Mouse (Mus musculus) liver, embryonic 12.5 days (tissue): ENCODE measurements at regions not wholly inside any gene's neighbourhood (a gene's known extent, or its start where the extent isn't known, plus 50 kb on each side); places are given as distances from the start of the nearest gene placed in this dataset.

Experiments used
- ATAC-seq: fragments of 200-750 bp; cut with Nextera tagmentation; 2 replicates; pipeline ENCODE4 v1.8.0; 2017; ENCODE audit warnings: moderate number of reproducible peaks, mild to moderate bottlenecking, moderate library complexity
- H3K27ac ChIP-seq: fragments of 300-500 bp; sonication (generic); 2 replicates; pipeline ENCODE4 v1.5.1; 2016; ENCODE audit warnings: mild to moderate bottlenecking
- H3K27me3 ChIP-seq: fragments of 300-500 bp; sonication (generic); replicated peaks from 2 replicates; pipeline ENCODE4 v1.6.1; 2016; ENCODE audit warnings: mild to moderate bottlenecking, moderate library complexity
- H3K36me3 ChIP-seq: fragments of 300-500 bp; sonication (generic); 2 replicates; pipeline ENCODE4 v1.6.1; 2016; ENCODE audit warnings: mild to moderate bottlenecking, moderate library complexity
- H3K4me1 ChIP-seq: fragments of 300-500 bp; sonication (generic); 2 replicates; pipeline ENCODE4 v1.6.1; 2016
- H3K4me2 ChIP-seq: fragments of 300-500 bp; sonication (generic); 2 replicates; pipeline ENCODE4 v1.6.1; 2016; ENCODE audit warnings: mild to moderate bottlenecking, moderate library complexity
- H3K4me3 ChIP-seq: fragments of 300-500 bp; sonication (generic); 2 replicates; pipeline ENCODE4 v1.5.1; 2016; ENCODE audit warnings: mild to moderate bottlenecking, moderate library complexity
- H3K9ac ChIP-seq: fragments of 300-500 bp; sonication (generic); 2 replicates; pipeline ENCODE4 v1.6.1; 2016; ENCODE audit warnings: mild to moderate bottlenecking, moderate library complexity
- H3K9me3 ChIP-seq: fragments of 300-500 bp; sonication (generic); replicated peaks from 2 replicates; pipeline ENCODE4 v1.6.1; 2016; ENCODE audit warnings: mild to moderate bottlenecking, moderate library complexity
- WGBS: fragments of 180-500 bp; shearing (Covaris S2); methylation state at CpG from one replicate; pipeline ENCODE4 v1.1.7; 2016; ENCODE audit not compliant: insufficient replicate concordance; 5-methylcytosine and 5-hydroxymethylcytosine counted together

GRCm38 (mm10) chr8:64399554-64399953, 193.5 kb upstream of the Tll1 start:
- Histone ChIP-seq H3K27ac (no peak overlapping the region), H3K4me1 (no peaks in the 10 kb centered on the region), H3K9me3 (no peaks in the 10 kb centered on the region), H3K4me2 (no peak overlapping the region), H3K9ac (no peak overlapping the region), H3K36me3 (no peaks in the 10 kb centered on the region), H3K4me3 (no peak overlapping the region), H3K27me3 (no peaks in the 10 kb centered on the region)
- WGBS, result 68% methylated on average over 3 of the region's 3 CpGs
- ATAC-seq, result no peak

- Histone ChIP-seq H3K36me3 (no peaks in the 10 kb centered on the region), H3K4me1 (no peaks in the 10 kb centered on the region), H3K27me3 (no peaks in the 10 kb centered on the region), H3K27ac (no peak overlapping the region), H3K4me3 (no peak overlapping the region), H3K9ac (no peak overlapping the region), H3K4me2 (no peak overlapping the region), H3K9me3 (no peaks in the 10 kb centered on the region)
- no peak for ATAC-seq
- WGBS, result 65% methylated on average over 4 of the region's 4 CpGs
Measured at GRCm38 (mm10) chr8:64397876-64398275, 191.8 kb upstream of the Tll1 start.

- Histone ChIP-seq H3K27ac (no peak overlapping the region), H3K4me2 (no peak overlapping the region), H3K36me3 (no peaks in the 10 kb centered on the region), H3K4me1 (no peaks in the 10 kb centered on the region), H3K4me3 (no peak overlapping the region), H3K27me3 (no peaks in the 10 kb centered on the region), H3K9ac (no peak overlapping the region), H3K9me3 (no peaks in the 10 kb centered on the region)
- 66% methylated on average over 5 of the region's 5 CpGs for WGBS
- no peak for ATAC-seq
Measured at GRCm38 (mm10) chr8:64395816-64396215, 189.7 kb upstream of the Tll1 start.

- no peaks in the 10 kb centered on the region for H3K27me3 ChIP-seq
- no peak overlapping the region for H3K4me2 ChIP-seq
- no peaks in the 10 kb centered on the region for H3K4me1 ChIP-seq
- no peak overlapping the region for H3K27ac ChIP-seq
- ATAC-seq, result no peak
- no peak overlapping the region for H3K4me3 ChIP-seq
- H3K36me3 ChIP-seq, result no peaks in the 10 kb centered on the region
- no peaks in the 10 kb centered on the region for H3K9me3 ChIP-seq
- H3K9ac ChIP-seq, result no peak overlapping the region
- WGBS, result 59% methylated on average over 5 of the region's 5 CpGs
Measured at GRCm38 (mm10) chr8:64389488-64389887, 183.4 kb upstream of the Tll1 start.

- no peak overlapping the region for H3K4me3 ChIP-seq
- no peaks in the 10 kb centered on the region for H3K9me3 ChIP-seq
- no peak for ATAC-seq
- no peaks in the 10 kb centered on the region for H3K4me1 ChIP-seq
- no peaks in the 10 kb centered on the region for H3K27me3 ChIP-seq
- H3K27ac ChIP-seq, result no peak overlapping the region
- no peak overlapping the region for H3K9ac ChIP-seq
- WGBS, result 87% methylated on average over 2 of the region's 2 CpGs
- no peaks in the 10 kb centered on the region for H3K36me3 ChIP-seq
- no peak overlapping the region for H3K4me2 ChIP-seq
Measured at GRCm38 (mm10) chr8:64388299-64388698, 182.2 kb upstream of the Tll1 start.

GRCm38 (mm10) chr8:64379732-64380349, 173.8 kb upstream of the Tll1 start:
- no peak overlapping the region for H3K9ac ChIP-seq
- ATAC-seq, result no peak
- H3K4me1 ChIP-seq, result no peaks in the 10 kb centered on the region
- WGBS, result 67% methylated on average over 9 of the region's 9 CpGs
- H3K9me3 ChIP-seq, result no peaks in the 10 kb centered on the region
- H3K4me3 ChIP-seq, result no peak overlapping the region
- no peak overlapping the region for H3K4me2 ChIP-seq
- H3K27me3 ChIP-seq, result no peaks in the 10 kb centered on the region
- no peak overlapping the region for H3K27ac ChIP-seq
- no peaks in the 10 kb centered on the region for H3K36me3 ChIP-seq

GRCm38 (mm10) chr8:64377830-64378229, 171.8 kb upstream of the Tll1 start:
- Histone ChIP-seq H3K4me2 (no peak overlapping the region), H3K9me3 (no peaks in the 10 kb centered on the region), H3K27ac (no peak overlapping the region), H3K4me1 (no peaks in the 10 kb centered on the region), H3K27me3 (no peaks in the 10 kb centered on the region), H3K9ac (no peak overlapping the region), H3K4me3 (no peak overlapping the region), H3K36me3 (no peaks in the 10 kb centered on the region)
- 53% methylated on average over 2 of the region's 2 CpGs for WGBS
- ATAC-seq, result no peak

GRCm38 (mm10) chr8:64375509-64375908, 169.4 kb upstream of the Tll1 start:
- no peak overlapping the region for H3K4me3 ChIP-seq
- WGBS, result 65% methylated on average over 4 of the region's 4 CpGs
- no peak for ATAC-seq
- H3K4me2 ChIP-seq, result no peak overlapping the region
- H3K9ac ChIP-seq, result no peak overlapping the region
- H3K27ac ChIP-seq, result no peak overlapping the region
- no peaks in the 10 kb centered on the region for H3K36me3 ChIP-seq
- H3K27me3 ChIP-seq, result no peaks in the 10 kb centered on the region
- H3K9me3 ChIP-seq, result no peaks in the 10 kb centered on the region
- no peaks in the 10 kb centered on the region for H3K4me1 ChIP-seq

GRCm38 (mm10) chr8:64374980-64375379, 168.9 kb upstream of the Tll1 start:
- H3K9me3 ChIP-seq, result no peaks in the 10 kb centered on the region
- no peak overlapping the region for H3K9ac ChIP-seq
- no peaks in the 10 kb centered on the region for H3K36me3 ChIP-seq
- no peak for ATAC-seq
- no peak overlapping the region for H3K4me3 ChIP-seq
- peaks cover under 1% of the 10 kb centered on the region; the same call in 1 of the 2 replicates for H3K4me1 ChIP-seq
- WGBS, result 51% methylated on average over 5 of the region's 5 CpGs
- H3K27me3 ChIP-seq, result no peaks in the 10 kb centered on the region
- H3K27ac ChIP-seq, result no peak overlapping the region
- no peak overlapping the region for H3K4me2 ChIP-seq

- H3K9me3 ChIP-seq, result no peaks in the 10 kb centered on the region
- no peaks in the 10 kb centered on the region for H3K36me3 ChIP-seq
- peaks cover 5% of the 10 kb centered on the region; the same call in 1 of the 2 replicates for H3K4me1 ChIP-seq
- no peak overlapping the region for H3K9ac ChIP-seq
- H3K27ac ChIP-seq, result 0 out of 2 replicates have a peak overlapping the region, but pooled peaks have one; percentile 7
- peak overlapping the region; percentile 26; the same call in 1 of the 2 replicates for H3K4me2 ChIP-seq
- ATAC-seq, result 0 out of 2 replicates have a peak, but pooled peaks have one; percentile 21
- no peak overlapping the region for H3K4me3 ChIP-seq
- 6% methylated on average over 6 of the region's 6 CpGs for WGBS
- no peaks in the 10 kb centered on the region for H3K27me3 ChIP-seq
Measured at GRCm38 (mm10) chr8:64369973-64370372, 163.9 kb upstream of the Tll1 start.

GRCm38 (mm10) chr8:64367906-64368305, 161.8 kb upstream of the Tll1 start:
- Histone ChIP-seq H3K27me3 (no peaks in the 10 kb centered on the region), H3K36me3 (no peaks in the 10 kb centered on the region), H3K9me3 (no peaks in the 10 kb centered on the region), H3K27ac (no peak overlapping the region), H3K4me1 (peaks cover 5% of the 10 kb centered on the region; the same call in 1 of the 2 replicates), H3K4me3 (no peak overlapping the region), H3K4me2 (no peak overlapping the region), H3K9ac (no peak overlapping the region)
- ATAC-seq, result no peak
- WGBS, result 29% methylated on average over 4 of the region's 4 CpGs

- WGBS, result 71% methylated on average over 9 of the region's 9 CpGs
- no peak overlapping the region for H3K4me3 ChIP-seq
- H3K4me2 ChIP-seq, result no peak overlapping the region
- no peaks in the 10 kb centered on the region for H3K36me3 ChIP-seq
- H3K4me1 ChIP-seq, result peaks cover 5% of the 10 kb centered on the region; the same call in 1 of the 2 replicates
- H3K27ac ChIP-seq, result no peak overlapping the region
- H3K9me3 ChIP-seq, result no peaks in the 10 kb centered on the region
- no peaks in the 10 kb centered on the region for H3K27me3 ChIP-seq
- no peak for ATAC-seq
- no peak overlapping the region for H3K9ac ChIP-seq
Measured at GRCm38 (mm10) chr8:64366974-64367266, 160.8 kb upstream of the Tll1 start.
